Mouse (Mus musculus) heart, postnatal 0 days (tissue): ENCODE results near the gene Tnp2. TPM values are rescaled to one million over a fixed set of nuclear protein-coding genes. Genes with fewer than 3 reads are reported as not detected.
A peak's percentile ranks its signal among the peaks of the same experiment; 100 is the strongest.

Experiments
- ATAC-seq: fragments of 200-750 bp; cut with Nextera tagmentation; 2 replicates; pipeline ENCODE4 v1.8.0; 2017; ENCODE audit warnings: low read depth, moderate number of reproducible peaks, moderate library complexity; ENCODE audit not compliant: insufficient read depth
- DNase-seq: peaks from one replicate; pipeline ENCODE4 v3.0.0-alpha.2; 2016; ENCODE audit warnings: low spot score
- H3K27ac ChIP-seq: fragments of 300-500 bp; sonication (generic); 2 replicates; pipeline ENCODE4 v1.5.1; 2014; ENCODE audit warnings: low read depth, mild to moderate bottlenecking
- H3K27me3 ChIP-seq: fragments of 300-500 bp; sonication (generic); 2 replicates; pipeline ENCODE4 v1.6.1; 2014; ENCODE audit warnings: low read length, mixed read lengths; ENCODE audit not compliant: control insufficient read depth, insufficient read depth
- H3K36me3 ChIP-seq: fragments of 300-500 bp; sonication (generic); replicated peaks from 2 replicates; pipeline ENCODE4 v1.6.1; 2014; ENCODE audit warnings: low read length, mixed read lengths; ENCODE audit not compliant: control insufficient read depth, insufficient read depth
- H3K4me1 ChIP-seq: fragments of 300-500 bp; sonication (generic); 2 replicates; pipeline ENCODE4 v1.6.1; 2014; ENCODE audit warnings: antibody characterized with exemption; ENCODE audit not compliant: control insufficient read depth, insufficient read depth
- H3K4me2 ChIP-seq: fragments of 300-500 bp; sonication (generic); 2 replicates; pipeline ENCODE4 v1.6.1; 2014; ENCODE audit warnings: low read depth, mild to moderate bottlenecking, low read length, moderate library complexity
- H3K4me3 ChIP-seq: fragments of 300-500 bp; sonication (generic); 2 replicates; pipeline ENCODE4 v1.5.1; 2014; ENCODE audit warnings: low read depth, low read length
- H3K9ac ChIP-seq: fragments of 300-500 bp; sonication (generic); replicated peaks from 2 replicates; pipeline ENCODE4 v1.6.1; 2014; ENCODE audit warnings: low read depth, low read length, mixed read lengths
- H3K9me3 ChIP-seq: fragments of 300-500 bp; sonication (generic); replicated peaks from 2 replicates; pipeline ENCODE4 v1.6.1; 2016; ENCODE audit warnings: low read length; ENCODE audit not compliant: control insufficient read depth
- CTCF ChIP-seq: IDR thresholded peaks from 2 replicates; pipeline ENCODE4 v1.5.1; 2016; ENCODE audit warnings: antibody characterized with exemption, control low read depth, low read depth
- EP300 ChIP-seq: IDR thresholded peaks from 2 replicates; pipeline ENCODE4 v1.6.1; 2016; ENCODE audit warnings: antibody characterized with exemption, low read depth
- WGBS: fragments of 180-500 bp; shearing (Covaris S2); extraction: QIAGEN DNeasy Blood & Tissue Kit; methylation state at CpG from one replicate; pipeline ENCODE4 v1.1.7; 2014; 5-methylcytosine and 5-hydroxymethylcytosine counted together
- polyA plus RNA-seq: library from polyadenylated mRNA; unstranded; fragments of >200 nt; fragmentation: Nextera tagmentation; extraction: Ambion mirVana; gene quantifications from 2 replicates; pipeline ENCODE4 v1.2.1, GENCODE M21; 2015
- total RNA-seq: library from RNA; depleted of rRNA; stranded (reverse); fragments of >200 nt; gene quantifications from 2 replicates; pipeline ENCODE4 v1.2.3, GENCODE M21; 2014; ENCODE audit warnings: low replicate concordance

Gene Tnp2
- total and polyA plus RNA-seq, 2 experiments from 2014 or later: not detected

DNA sequence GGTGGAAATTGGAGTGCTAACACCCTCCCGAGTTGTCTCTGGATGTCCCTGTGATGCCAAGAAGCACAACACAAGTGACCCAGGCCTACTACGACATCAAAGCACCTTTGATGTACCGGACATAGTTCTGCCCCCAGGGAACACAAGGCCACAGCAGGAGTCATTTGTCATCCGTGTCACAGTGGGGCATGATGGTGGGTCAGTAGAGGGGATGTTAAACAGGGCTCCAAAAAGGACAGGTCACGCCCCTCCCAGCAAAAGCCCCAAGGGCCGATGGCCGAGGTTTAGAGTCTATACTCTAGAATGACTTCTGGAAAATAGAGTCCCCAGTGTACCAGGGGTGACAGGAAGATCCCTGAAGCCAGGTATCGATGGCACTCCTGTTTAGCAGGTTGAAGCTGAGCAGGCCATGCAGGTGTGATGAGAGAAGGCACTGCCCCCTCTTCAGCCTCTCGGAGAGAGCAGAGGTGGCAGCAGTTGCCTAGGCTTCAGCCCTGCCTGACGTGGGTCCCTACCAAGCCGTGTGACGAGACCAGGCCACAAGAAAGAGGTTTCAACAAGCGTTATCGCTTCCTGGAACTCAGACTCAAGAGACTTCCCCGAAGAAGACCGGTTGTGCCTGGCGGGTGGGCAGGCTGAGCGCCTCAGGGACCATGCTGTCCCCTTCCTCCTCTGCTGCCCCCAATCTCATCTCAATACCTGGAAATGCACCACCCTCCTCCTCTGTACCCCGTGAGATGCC, 16.5 kb downstream of the Tnp2 start:
- 72% methylated on average over 19 of the region's 19 CpGs for WGBS
- no peak overlapping the region for H3K27ac ChIP-seq
- no peak for DNase-seq

DNA sequence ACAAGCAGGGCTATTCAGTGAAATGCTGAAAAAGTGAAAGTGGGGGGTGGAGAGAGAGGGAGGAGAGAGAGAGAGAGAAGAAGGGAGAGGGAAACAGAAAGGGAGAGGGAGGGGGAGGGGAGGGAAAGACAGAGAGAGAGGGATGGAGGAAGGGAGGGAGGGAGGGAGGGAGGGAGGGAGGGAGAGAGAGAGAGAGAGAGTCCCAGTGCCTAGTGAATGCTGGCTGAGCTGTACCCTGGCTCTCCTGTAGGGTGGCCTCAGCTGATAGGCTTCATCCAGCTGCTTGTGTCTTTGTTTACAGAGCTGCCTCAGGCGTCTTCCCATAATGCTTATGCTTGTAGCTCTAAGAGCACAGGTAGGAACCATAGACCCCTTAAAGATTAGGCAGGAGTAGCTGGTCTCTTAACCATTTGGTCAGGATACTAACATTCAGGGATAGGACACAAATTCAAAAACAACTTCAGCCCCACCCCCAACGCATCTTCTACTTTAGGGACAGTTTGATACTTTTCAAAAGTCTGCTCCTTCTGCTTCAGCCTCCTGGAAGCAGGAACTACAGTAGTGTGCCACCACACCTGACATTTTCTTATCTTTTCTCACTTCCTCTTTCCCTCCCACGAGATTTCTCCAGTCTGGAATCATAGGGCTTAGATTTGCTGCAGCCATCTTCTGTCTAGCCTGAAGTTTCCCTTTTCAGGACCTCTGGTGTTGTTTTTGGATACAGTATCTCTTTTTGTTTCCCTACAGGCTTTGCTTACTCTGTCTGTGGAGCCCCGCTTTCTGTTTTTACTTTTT, 17.7 kb downstream of the Tnp2 start:
- Histone ChIP-seq H3K9ac (no peak overlapping the region), H3K27ac (no peak overlapping the region), H3K4me2 (no peak overlapping the region), H3K27me3 (0 out of 2 replicates have a peak, but pooled peaks cover 4% of the 10 kb centered on the region), H3K4me1 (no peaks in the 10 kb centered on the region), H3K9me3 (no peaks in the 10 kb centered on the region), H3K4me3 (no peak overlapping the region), H3K36me3 (no peaks in the 10 kb centered on the region)
- DNase-seq: no peak
- 33% methylated on average over 4 of the region's 4 CpGs for WGBS
- ATAC-seq: no peak
- no peak for TF ChIP-seq EP300
- peak; percentile 11; the same call in 1 of the 2 replicates for TF ChIP-seq CTCF

More for the DNA sequence above, 16.5 kb downstream of the Tnp2 start:
- H3K9ac ChIP-seq: no peak overlapping the region
- TF ChIP-seq CTCF: no peak
- TF ChIP-seq EP300: no peak
- no peak overlapping the region for H3K4me2 ChIP-seq
- no peak for ATAC-seq
- no peaks in the 10 kb centered on the region for H3K4me1 ChIP-seq
- H3K36me3 ChIP-seq: no peaks in the 10 kb centered on the region
- H3K27me3 ChIP-seq: 0 out of 2 replicates have a peak, but pooled peaks cover 4% of the 10 kb centered on the region
- H3K4me3 ChIP-seq: no peak overlapping the region
- H3K9me3 ChIP-seq: no peaks in the 10 kb centered on the region

DNA sequence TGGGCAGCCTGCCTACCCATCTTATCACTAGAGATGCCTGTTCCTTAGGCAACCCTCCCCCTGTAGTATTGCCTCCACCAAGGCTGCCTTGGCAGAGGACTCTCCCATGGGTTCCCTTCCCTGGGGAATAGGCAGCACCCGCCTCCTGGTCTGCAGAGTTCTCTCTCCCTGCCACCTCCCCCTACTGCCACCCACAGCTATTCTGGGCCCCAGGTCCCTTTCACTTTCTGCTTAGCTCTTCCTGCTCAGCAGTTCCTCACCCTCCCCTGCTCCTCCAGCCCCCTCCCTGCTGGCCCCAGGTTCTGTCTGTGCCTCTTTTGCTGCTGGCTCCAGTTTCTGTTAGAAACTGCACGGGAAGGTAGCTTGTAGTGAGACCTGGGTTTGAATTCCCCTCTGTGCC, 18.8 kb downstream of the Tnp2 start:
- no peak for DNase-seq
- no peaks in the 10 kb centered on the region for H3K36me3 ChIP-seq
- TF ChIP-seq CTCF (no peak), EP300 (no peak)
- no peak overlapping the region for H3K4me2 ChIP-seq
- no peak overlapping the region for H3K4me3 ChIP-seq
- ATAC-seq: no peak
- 0 out of 2 replicates have a peak, but pooled peaks cover 4% of the 10 kb centered on the region for H3K27me3 ChIP-seq
- H3K27ac ChIP-seq: no peak overlapping the region
- WGBS: 31% methylated on average over 2 of the region's 2 CpGs
- no peaks in the 10 kb centered on the region for H3K4me1 ChIP-seq
- no peaks in the 10 kb centered on the region for H3K9me3 ChIP-seq
- no peak overlapping the region for H3K9ac ChIP-seq

DNA sequence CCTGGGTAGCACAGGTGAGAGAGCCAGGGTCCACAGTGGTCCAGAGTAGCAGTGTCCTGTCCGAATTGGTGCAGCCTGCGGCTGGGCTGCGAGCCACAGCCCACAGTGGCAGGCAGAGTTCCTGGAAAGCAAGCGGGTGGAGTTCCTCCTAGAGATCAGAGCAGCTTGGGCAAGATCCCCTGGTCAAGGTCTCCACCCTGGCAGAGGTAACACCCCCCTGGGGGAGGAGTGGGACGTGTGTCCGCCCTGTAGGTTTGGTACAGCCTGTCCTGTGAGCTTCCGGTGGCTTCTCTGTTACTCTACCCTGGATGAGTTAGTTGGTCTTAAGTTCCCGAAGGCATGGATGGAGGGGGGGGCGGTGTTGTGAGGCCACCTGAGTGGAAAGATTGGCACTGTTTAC, 19.6 kb downstream of the Tnp2 start:
- Histone ChIP-seq H3K36me3 (no peaks in the 10 kb centered on the region), H3K9ac (no peak overlapping the region), H3K4me1 (no peaks in the 10 kb centered on the region), H3K4me3 (no peak overlapping the region), H3K9me3 (no peaks in the 10 kb centered on the region), H3K4me2 (no peak overlapping the region), H3K27me3 (0 out of 2 replicates have a peak, but pooled peaks cover 4% of the 10 kb centered on the region), H3K27ac (no peak overlapping the region)
- no peak for DNase-seq
- TF ChIP-seq EP300 (no peak), CTCF (no peak)
- ATAC-seq: no peak
- 50% methylated on average over 9 of the region's 9 CpGs for WGBS

DNA sequence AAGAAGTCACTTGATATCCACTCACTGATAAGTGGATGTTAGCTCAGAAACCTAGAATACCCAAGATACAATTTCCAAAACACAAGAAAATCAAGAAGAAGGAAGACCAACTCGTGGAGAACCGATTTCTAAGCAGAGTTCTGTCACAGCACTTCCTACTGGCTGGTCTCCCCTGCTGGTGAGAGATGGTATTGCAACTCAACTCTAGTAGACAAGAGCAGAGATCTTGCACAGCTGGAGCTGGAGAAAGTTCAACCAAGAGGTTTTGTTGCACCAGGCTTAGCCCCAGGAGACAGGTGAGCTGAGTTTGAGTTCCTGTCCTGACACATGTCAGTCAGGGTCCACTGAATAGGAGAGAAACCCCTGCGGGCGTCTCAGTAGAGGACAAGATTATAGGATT, 21.3 kb downstream of the Tnp2 start:
- WGBS: 32% methylated on average over 4 of the region's 4 CpGs
- Histone ChIP-seq H3K27ac (no peak overlapping the region), H3K9ac (no peak overlapping the region)

More for the DNA sequence above, 21.3 kb downstream of the Tnp2 start:
- H3K4me3 ChIP-seq: no peak overlapping the region
- H3K4me1 ChIP-seq: no peaks in the 10 kb centered on the region
- TF ChIP-seq EP300: no peak
- TF ChIP-seq CTCF: peak; percentile 93
- H3K9me3 ChIP-seq: no peaks in the 10 kb centered on the region
- ATAC-seq (no peak), DNase-seq (peak; percentile 79)
- 0 out of 2 replicates have a peak, but pooled peaks cover 4% of the 10 kb centered on the region for H3K27me3 ChIP-seq
- no peak overlapping the region for H3K4me2 ChIP-seq
- H3K36me3 ChIP-seq: no peaks in the 10 kb centered on the region
